Mouse (Mus musculus) kidney, adult 10 weeks (tissue): Measurements from ENCODE around the gene Usp39. TPM values are rescaled to one million over a fixed set of nuclear protein-coding genes. Genes with fewer than 3 reads are reported as not detected.

ENCODE experiments used
- polyA plus RNA-seq: library from polyadenylated mRNA; stranded (reverse); fragments of 350-450 nt; fragmentation: Illumina TruSeq; extraction: RNeasy Lipid Tissue Mini Kit (QIAGEN cat#74804); gene quantifications from one replicate; pipeline ENCODE4 v1.2.3, GENCODE M21; 2014; ENCODE audit warnings: low read depth, low replicate concordance

Gene Usp39
- 36.5 TPM for polyA plus RNA-seq

GRCm38 (mm10) chr6:72345074-72345567 lies at the start of gene Usp39:
Usp39 (minus strand) TSS chr6:72345184.

GRCm38 (mm10) chr6:72389941-72390771 lies 45.2 kb upstream of the Usp39 start, which contains the start of gene Vamp8:
Vamp8 (minus strand) TSS chr6:72390703.

GRCm38 (mm10) chr6:72380131-72380770 lies 35.3 kb upstream of the Usp39 start, which contains the start of gene Vamp5:
Vamp5 (minus strand) TSS chr6:72380468.

GRCm38 (mm10) chr6:72366844-72367443 lies 22.0 kb upstream of the Usp39 start, which contains the start of gene Rnf181:
Rnf181 (minus strand) TSS chr6:72366956.

GRCm38 (mm10) chr6:72355066-72355911 lies 10.3 kb upstream of the Usp39 start, which contains the start of gene Tmem150a:
Tmem150a (plus strand) TSS chr6:72355447.

GRCm38 (mm10) chr6:72347166-72347941 lies 2.4 kb upstream of the Usp39 start, which contains the start of gene 0610030E20Rik:
0610030E20Rik (plus strand) TSS chr6:72347317.

Other genes starting within 250 kb of the Usp39 start
- 4.2 TPM for gene St3gal5, start 247.6 kb downstream of the Usp39 start, polyA plus RNA-seq
- not detected for gene Atoh8, start 109.6 kb downstream of the Usp39 start, polyA plus RNA-seq
- not detected for gene Sftpb, start 40.6 kb downstream of the Usp39 start, polyA plus RNA-seq
- 32.9 TPM for gene 0610030E20Rik, start 2.1 kb upstream of the Usp39 start, polyA plus RNA-seq
- gene Tmem150a, start 10.3 kb upstream of the Usp39 start, polyA plus RNA-seq = 2.9 TPM
- 376 TPM for gene Rnf181, start 21.8 kb upstream of the Usp39 start, polyA plus RNA-seq
- gene Vamp5, start 35.3 kb upstream of the Usp39 start, polyA plus RNA-seq = 0.53 TPM
- gene Vamp8, start 45.5 kb upstream of the Usp39 start, polyA plus RNA-seq = 120 TPM
- gene Ggcx, start 69.1 kb upstream of the Usp39 start, polyA plus RNA-seq = 15.2 TPM
- gene Mat2a, start 94.4 kb upstream of the Usp39 start, polyA plus RNA-seq = 592 TPM
- not detected for gene Sh2d6, start 176.5 kb upstream of the Usp39 start, polyA plus RNA-seq
- gene Capg, start 199.2 kb upstream of the Usp39 start, polyA plus RNA-seq = 1.1 TPM